Mouse (Mus musculus) kidney, adult 2 months (tissue): ENCODE data around the gene Ap2s1.

Experiments used
- CTCF ChIP-seq: fragments of 200-500 bp; conservative IDR thresholded peaks from 2 replicates; pipeline ENCODE4 v1.5.1; 2011; ENCODE audit warnings: low read depth, mild to moderate bottlenecking, control low read depth, low read length, moderate library complexity, mixed read lengths; ENCODE audit not compliant: insufficient read depth, insufficient read length
- POLR2A ChIP-seq: fragments of 200-500 bp; IDR thresholded peaks from one replicate; pipeline ENCODE4 v1.6.1; 2011; ENCODE audit warnings: low read depth, low read length, control low read depth

GRCm38 (mm10) chr7:16710604-16711003, 27.6 kb upstream of the Ap2s1 start:
- TF ChIP-seq CTCF (peak; percentile 43), POLR2A (no peak)
